Mouse (Mus musculus) midbrain, embryonic 13.5 days (tissue): Measurements from ENCODE around the gene Ccdc157. TPM values are rescaled to one million over a fixed set of nuclear protein-coding genes. Genes with fewer than 3 reads are reported as not detected.
"Not testable (repeated sequence)": the region's sequence is repeated elsewhere in the genome, so short reads cannot be mapped to it uniquely, and the experiment has no call there.

ENCODE experiments used
- ATAC-seq: fragments of 200-750 bp; cut with Nextera tagmentation; 2 replicates; pipeline ENCODE4 v1.8.0; 2017; ENCODE audit warnings: mild to moderate bottlenecking, moderate TSS enrichment, moderate library complexity
- H3K27ac ChIP-seq: fragments of 300-500 bp; sonication (generic); 2 replicates; pipeline ENCODE4 v1.5.1; 2015; ENCODE audit warnings: inconsistent platforms, mild to moderate bottlenecking, moderate library complexity
- H3K27me3 ChIP-seq: fragments of 300-500 bp; sonication (generic); 2 replicates; pipeline ENCODE4 v1.6.1; 2015; ENCODE audit warnings: mild to moderate bottlenecking, inconsistent platforms
- H3K36me3 ChIP-seq: fragments of 300-500 bp; sonication (generic); 2 replicates; pipeline ENCODE4 v1.6.1; 2015; ENCODE audit warnings: mild to moderate bottlenecking, inconsistent platforms
- H3K4me1 ChIP-seq: fragments of 300-500 bp; sonication (generic); replicated peaks from 2 replicates; pipeline ENCODE4 v1.6.1; 2015; ENCODE audit warnings: inconsistent platforms
- H3K4me2 ChIP-seq: fragments of 300-500 bp; sonication (generic); replicated peaks from 2 replicates; pipeline ENCODE4 v1.6.1; 2015; ENCODE audit warnings: moderate library complexity, mild to moderate bottlenecking, inconsistent platforms
- H3K4me3 ChIP-seq: fragments of 300-500 bp; sonication (generic); replicated peaks from 2 replicates; pipeline ENCODE4 v1.5.1; 2015; ENCODE audit warnings: mild to moderate bottlenecking, inconsistent platforms
- H3K9ac ChIP-seq: fragments of 300-500 bp; sonication (generic); replicated peaks from 2 replicates; pipeline ENCODE4 v1.6.1; 2015; ENCODE audit warnings: mild to moderate bottlenecking, inconsistent platforms
- H3K9me3 ChIP-seq: fragments of 300-500 bp; sonication (generic); 2 replicates; pipeline ENCODE4 v1.6.1; 2016; ENCODE audit warnings: mild to moderate bottlenecking, inconsistent platforms
- WGBS: fragments of 180-500 bp; shearing (Covaris S2); methylation state at CpG from one replicate; pipeline ENCODE4 v1.1.7; 2015; 5-methylcytosine and 5-hydroxymethylcytosine counted together
- polyA plus RNA-seq: library from polyadenylated mRNA; unstranded; fragments of >200 nt; fragmentation: Nextera tagmentation; extraction: Ambion mirVana; gene quantifications from 2 replicates; pipeline ENCODE4 v1.2.1, GENCODE M21; 2015

Gene Ccdc157
- polyA plus RNA-seq, 1 experiment from 2014 or later = 8.1 TPM

GRCm38 (mm10) chr11:4195597-4196031, 35.5 kb upstream of the Ccdc157 start:
- H3K27me3 ChIP-seq = no peaks in the 10 kb centered on the region
- H3K9me3 ChIP-seq = no peaks in the 10 kb centered on the region
- no peaks in the 10 kb centered on the region for H3K4me1 ChIP-seq
- H3K36me3 ChIP-seq = no peaks in the 10 kb centered on the region
- 84% methylated on average over 3 of the region's 3 CpGs for WGBS
- H3K4me3 ChIP-seq = no peak overlapping the region
- no peak overlapping the region for H3K27ac ChIP-seq
- no peak overlapping the region for H3K9ac ChIP-seq
- no peak for ATAC-seq
- no peak overlapping the region for H3K4me2 ChIP-seq

GRCm38 (mm10) chr11:4193420-4193819, 33.3 kb upstream of the Ccdc157 start:
- H3K36me3 ChIP-seq = no peaks in the 10 kb centered on the region
- no peak overlapping the region for H3K9ac ChIP-seq
- H3K4me1 ChIP-seq = no peaks in the 10 kb centered on the region; the same call in 1 of the 2 replicates
- H3K9me3 ChIP-seq = no peaks in the 10 kb centered on the region
- H3K27ac ChIP-seq = no peak overlapping the region
- ATAC-seq = no peak
- no peaks in the 10 kb centered on the region for H3K27me3 ChIP-seq
- H3K4me2 ChIP-seq = no peak overlapping the region
- no peak overlapping the region for H3K4me3 ChIP-seq

GRCm38 (mm10) chr11:4192757-4193156, 32.7 kb upstream of the Ccdc157 start:
- H3K9ac ChIP-seq = no peak overlapping the region
- H3K36me3 ChIP-seq = no peaks in the 10 kb centered on the region
- WGBS = 78% methylated on average over 3 of the region's 3 CpGs
- no peak overlapping the region for H3K4me2 ChIP-seq
- H3K9me3 ChIP-seq = no peaks in the 10 kb centered on the region
- ATAC-seq = no peak
- no peaks in the 10 kb centered on the region for H3K27me3 ChIP-seq
- peaks cover 6% of the 10 kb centered on the region for H3K4me1 ChIP-seq
- no peak overlapping the region for H3K4me3 ChIP-seq
- no peak overlapping the region for H3K27ac ChIP-seq

- peaks cover 14% of the 10 kb centered on the region for H3K4me1 ChIP-seq
- no peaks in the 10 kb centered on the region for H3K27me3 ChIP-seq
- no peak overlapping the region for H3K9ac ChIP-seq
- no peak overlapping the region for H3K4me2 ChIP-seq
- ATAC-seq = no peak
- H3K27ac ChIP-seq = no peak overlapping the region
- 82% methylated on average over 3 of the region's 3 CpGs for WGBS
- H3K36me3 ChIP-seq = no peaks in the 10 kb centered on the region
- H3K4me3 ChIP-seq = no peak overlapping the region
- no peaks in the 10 kb centered on the region for H3K9me3 ChIP-seq
Observed at GRCm38 (mm10) chr11:4190677-4191076, 30.6 kb upstream of the Ccdc157 start.

- Histone ChIP-seq H3K9ac (no peak overlapping the region), H3K4me3 (no peak overlapping the region), H3K36me3 (no peaks in the 10 kb centered on the region), H3K27ac (no peak overlapping the region), H3K4me1 (peaks cover 14% of the 10 kb centered on the region), H3K4me2 (no peak overlapping the region), H3K27me3 (no peaks in the 10 kb centered on the region), H3K9me3 (no peaks in the 10 kb centered on the region)
- no peak for ATAC-seq
- 91% methylated on average over 6 of the region's 6 CpGs for WGBS
Observed at GRCm38 (mm10) chr11:4189182-4189581, 29.1 kb upstream of the Ccdc157 start.

- H3K4me1 ChIP-seq = peaks cover 14% of the 10 kb centered on the region
- WGBS = 14% methylated on average over 9 of the region's 9 CpGs
- H3K27ac ChIP-seq = no peak overlapping the region
- peak overlapping the region; percentile 83 for H3K4me3 ChIP-seq
- no peak; the same call in 1 of the 2 replicates for ATAC-seq
- no peaks in the 10 kb centered on the region for H3K27me3 ChIP-seq
- peak overlapping the region; percentile 87 for H3K4me2 ChIP-seq
- no peaks in the 10 kb centered on the region for H3K9me3 ChIP-seq
- peak overlapping the region; percentile 95 for H3K9ac ChIP-seq
- peaks cover 14% of the 10 kb centered on the region for H3K36me3 ChIP-seq
Observed at GRCm38 (mm10) chr11:4187318-4187700, 27.2 kb upstream of the Ccdc157 start.

GRCm38 (mm10) chr11:4186486-4187317, 26.6 kb upstream of the Ccdc157 start, which contains the start of gene Tbc1d10a:
TSS of gene Tbc1d10a (plus strand) at chr11:4186789.
- peak within 1 kb of the TSS; percentile 95 for H3K9ac ChIP-seq
- peak within 1 kb of the TSS; percentile 87 for H3K4me2 ChIP-seq
- WGBS = under 1% methylated on average over 70 of the region's 71 CpGs
- H3K9me3 ChIP-seq = no peaks in the 10 kb centered on the region
- ATAC-seq = peak; percentile 100
- H3K27me3 ChIP-seq = no peaks in the 10 kb centered on the region
- H3K4me1 ChIP-seq = peaks cover 14% of the 10 kb centered on the region
- H3K4me3 ChIP-seq = peak within 1 kb of the TSS; percentile 83
- peak within 1 kb of the TSS; percentile 64; the same call in 1 of the 2 replicates for H3K27ac ChIP-seq
- peaks cover 19% of the 10 kb centered on the region for H3K36me3 ChIP-seq

- not testable (repeated sequence) for H3K9me3 ChIP-seq, ATAC-seq, H3K4me3 ChIP-seq, H3K27me3 ChIP-seq, H3K27ac ChIP-seq, H3K4me2 ChIP-seq, H3K9ac ChIP-seq
- H3K36me3 ChIP-seq = peaks cover 32% of the 10 kb centered on the region
- H3K4me1 ChIP-seq = peaks cover 14% of the 10 kb centered on the region
- 88% methylated on average over 6 of the region's 6 CpGs for WGBS
Observed at GRCm38 (mm10) chr11:4185480-4185879, 25.4 kb upstream of the Ccdc157 start.

GRCm38 (mm10) chr11:4184251-4184952, 24.3 kb upstream of the Ccdc157 start:
- Histone ChIP-seq H3K4me2 (no peak overlapping the region), H3K9me3 (no peaks in the 10 kb centered on the region), H3K4me1 (peaks cover 14% of the 10 kb centered on the region), H3K27ac (0 out of 2 replicates have a peak overlapping the region, but pooled peaks have one; percentile 26), H3K4me3 (no peak overlapping the region), H3K27me3 (no peaks in the 10 kb centered on the region), H3K9ac (no peak overlapping the region), H3K36me3 (peaks cover 42% of the 10 kb centered on the region)
- no peak for ATAC-seq
- 76% methylated on average over 4 of the region's 4 CpGs for WGBS

GRCm38 (mm10) chr11:4183511-4183910, 23.4 kb upstream of the Ccdc157 start:
- Histone ChIP-seq H3K4me1 (peaks cover 14% of the 10 kb centered on the region), H3K27ac (0 out of 2 replicates have a peak overlapping the region, but pooled peaks have one; percentile 26), H3K27me3 (no peaks in the 10 kb centered on the region), H3K4me3 (no peak overlapping the region), H3K9me3 (no peaks in the 10 kb centered on the region), H3K9ac (no peak overlapping the region), H3K4me2 (no peak overlapping the region), H3K36me3 (peaks cover 51% of the 10 kb centered on the region)
- no peak for ATAC-seq

GRCm38 (mm10) chr11:4182061-4182460, 22.0 kb upstream of the Ccdc157 start:
- H3K4me2 ChIP-seq = no peak overlapping the region

GRCm38 (mm10) chr11:4177716-4178115, 17.6 kb upstream of the Ccdc157 start:
- H3K4me1 ChIP-seq = no peaks in the 10 kb centered on the region

More at GRCm38 (mm10) chr11:4182061-4182460, 22.0 kb upstream of the Ccdc157 start:
- Histone ChIP-seq H3K4me1 (peaks cover under 1% of the 10 kb centered on the region), H3K9ac (no peak overlapping the region), H3K27me3 (no peaks in the 10 kb centered on the region), H3K27ac (no peak overlapping the region), H3K9me3 (no peaks in the 10 kb centered on the region), H3K36me3 (peaks cover 66% of the 10 kb centered on the region), H3K4me3 (no peak overlapping the region)
- WGBS = 4% methylated on average over 1 of the region's 1 CpGs
- no peak for ATAC-seq

More at GRCm38 (mm10) chr11:4177716-4178115, 17.6 kb upstream of the Ccdc157 start:
- WGBS = 93% methylated on average over 4 of the region's 4 CpGs
- no peaks in the 10 kb centered on the region for H3K27me3 ChIP-seq
- no peak for ATAC-seq
- H3K36me3 ChIP-seq = peaks cover 99% of the 10 kb centered on the region
- H3K9ac ChIP-seq = no peak overlapping the region
- no peak overlapping the region for H3K4me3 ChIP-seq
- H3K9me3 ChIP-seq = no peaks in the 10 kb centered on the region
- H3K27ac ChIP-seq = no peak overlapping the region
- H3K4me2 ChIP-seq = no peak overlapping the region
